Mouse (Mus musculus): Measurements from ENCODE around the gene Cyp4f40. TPM values are rescaled to one million over a fixed set of nuclear protein-coding genes. Genes with fewer than 3 reads are reported as not detected.

The Cyp4f40 gene
- polyA plus RNA-seq, 1 experiment from 2014 or later = not detected

Other genes with a start within 250 kb of the Cyp4f40 start
- gene Pglyrp2, start 234.7 kb upstream of the Cyp4f40 start, polyA plus RNA-seq (2015; fragmentation: Nextera tagmentation; extraction: Ambion mirVana) = not detected in 2 replicates
- gene Cyp4f39, start 206.2 kb upstream of the Cyp4f40 start, polyA plus RNA-seq (2015; fragmentation: Nextera tagmentation; extraction: Ambion mirVana) = 0.28 and 0.40 TPM in 2 replicates
- gene Cyp4f17, start 152.8 kb upstream of the Cyp4f40 start, polyA plus RNA-seq (2015; fragmentation: Nextera tagmentation; extraction: Ambion mirVana) = 6.7 and 8.9 TPM in 2 replicates
- gene Cyp4f16, start 122.3 kb upstream of the Cyp4f40 start, polyA plus RNA-seq (2015; fragmentation: Nextera tagmentation; extraction: Ambion mirVana) = 20.0 and 26.1 TPM in 2 replicates
- gene Cyp4f37, start 37.6 kb upstream of the Cyp4f40 start, polyA plus RNA-seq (2015; fragmentation: Nextera tagmentation; extraction: Ambion mirVana) = not detected in 2 replicates
- gene Cyp4f15, start 26.7 kb downstream of the Cyp4f40 start, polyA plus RNA-seq (2015; fragmentation: Nextera tagmentation; extraction: Ambion mirVana) = 1.7 and 2.2 TPM in 2 replicates
- gene Zfp871, start 129.4 kb downstream of the Cyp4f40 start, polyA plus RNA-seq (2015; fragmentation: Nextera tagmentation; extraction: Ambion mirVana) = 47.4 and 48.7 TPM in 2 replicates
- gene Zfp811, start 151.0 kb downstream of the Cyp4f40 start, polyA plus RNA-seq (2015; fragmentation: Nextera tagmentation; extraction: Ambion mirVana) = 39.5 and 46.2 TPM in 2 replicates
- gene Zfp799, start 171.4 kb downstream of the Cyp4f40 start, polyA plus RNA-seq (2015; fragmentation: Nextera tagmentation; extraction: Ambion mirVana) = 18.8 and 20.0 TPM in 2 replicates
- 8.1 and 10.4 TPM in 2 replicates for gene Zfp870, start 232.7 kb downstream of the Cyp4f40 start, polyA plus RNA-seq (2015; fragmentation: Nextera tagmentation; extraction: Ambion mirVana)

All from forebrain, embryonic 16.5 days (tissue).